Mouse (Mus musculus) small intestine, adult 2 months (tissue): ENCODE measurements at regions not wholly inside any gene's neighbourhood (a gene's known extent, or its start where the extent isn't known, plus 50 kb on each side); places are given as distances from the start of the nearest gene placed in this dataset.

ENCODE experiments used
- H3K27ac ChIP-seq: fragments of 200-500 bp; 2 replicates; pipeline ENCODE4 v1.5.1; 2012; ENCODE audit warnings: low read depth, low read length, control low read depth, inconsistent platforms; ENCODE audit not compliant: insufficient read depth
- H3K27me3 ChIP-seq: fragments of 200-500 bp; 2 replicates; pipeline ENCODE4 v1.6.1; 2012; ENCODE audit warnings: mild to moderate bottlenecking, moderate library complexity, low read length, inconsistent platforms; ENCODE audit not compliant: control insufficient read depth, insufficient read depth
- H3K36me3 ChIP-seq: fragments of 200-500 bp; 2 replicates; pipeline ENCODE4 v1.6.1; 2012; ENCODE audit warnings: mild to moderate bottlenecking, low read length, control low read depth, inconsistent platforms; ENCODE audit not compliant: control insufficient read depth, insufficient read depth
- H3K4me1 ChIP-seq: fragments of 200-500 bp; 2 replicates; pipeline ENCODE4 v1.6.1; 2012; ENCODE audit warnings: low read length, inconsistent platforms, mixed read lengths; ENCODE audit not compliant: control insufficient read depth, insufficient read depth, insufficient read length
- H3K4me3 ChIP-seq: fragments of 200-500 bp; 2 replicates; pipeline ENCODE4 v1.5.1; 2012; ENCODE audit warnings: low read depth, mild to moderate bottlenecking, control low read depth, inconsistent platforms, low read length, moderate library complexity
- CTCF ChIP-seq: fragments of 200-500 bp; IDR thresholded peaks from 2 replicates; pipeline ENCODE4 v1.5.1; 2012; ENCODE audit warnings: low read depth, mild to moderate bottlenecking, control low read depth, inconsistent platforms, low read length, moderate library complexity, mixed read lengths; ENCODE audit not compliant: insufficient replicate concordance, insufficient read length; ENCODE audit errors: extremely low read depth
- POLR2A ChIP-seq: fragments of 200-500 bp; IDR thresholded peaks from 2 replicates; pipeline ENCODE4 v1.6.1; 2012; ENCODE audit warnings: low read depth, mild to moderate bottlenecking, control low read depth, inconsistent platforms, low read length, moderate library complexity
- WGBS: fragments of 180-500 bp; shearing (Covaris S2); methylation state at CpG from one replicate; pipeline ENCODE4 v1.1.7; 2018; 5-methylcytosine and 5-hydroxymethylcytosine counted together

- Histone ChIP-seq H3K27me3 (no peaks in the 10 kb centered on the region), H3K36me3 (no peaks in the 10 kb centered on the region), H3K4me3 (no peak overlapping the region), H3K4me1 (no peaks in the 10 kb centered on the region), H3K27ac (no peak overlapping the region)
- TF ChIP-seq CTCF: no peak
- TF ChIP-seq POLR2A: no peak
- 64% methylated on average over 2 of the region's 2 CpGs for WGBS
Measured at GRCm38 (mm10) chr9:117967080-117967479, 73.2 kb upstream of the Azi2 start.

GRCm38 (mm10) chr9:117966326-117966989, 73.8 kb upstream of the Azi2 start:
- Histone ChIP-seq H3K36me3 (no peaks in the 10 kb centered on the region), H3K27ac (no peak overlapping the region), H3K4me3 (no peak overlapping the region), H3K4me1 (no peaks in the 10 kb centered on the region), H3K27me3 (no peaks in the 10 kb centered on the region)
- TF ChIP-seq CTCF: peak; percentile 8; the same call in 1 of the 2 replicates
- TF ChIP-seq POLR2A: no peak
- WGBS: 50% methylated on average over 10 of the region's 10 CpGs

GRCm38 (mm10) chr9:117962088-117963030, 77.9 kb upstream of the Azi2 start:
- Histone ChIP-seq H3K4me3 (no peak overlapping the region), H3K27ac (peak overlapping the region; percentile 9; the same call in 1 of the 2 replicates), H3K4me1 (no peaks in the 10 kb centered on the region), H3K36me3 (no peaks in the 10 kb centered on the region), H3K27me3 (no peaks in the 10 kb centered on the region)
- WGBS: 44% methylated on average over 9 of the region's 9 CpGs
- TF ChIP-seq POLR2A (no peak), CTCF (no peak)

GRCm38 (mm10) chr9:117959845-117960244, 80.5 kb upstream of the Azi2 start:
- Histone ChIP-seq H3K4me3 (no peak overlapping the region), H3K27ac (no peak overlapping the region), H3K36me3 (no peaks in the 10 kb centered on the region), H3K4me1 (no peaks in the 10 kb centered on the region), H3K27me3 (no peaks in the 10 kb centered on the region)
- no peak for TF ChIP-seq CTCF
- TF ChIP-seq POLR2A: no peak
- 91% methylated on average over 2 of the region's 2 CpGs for WGBS

DNA sequence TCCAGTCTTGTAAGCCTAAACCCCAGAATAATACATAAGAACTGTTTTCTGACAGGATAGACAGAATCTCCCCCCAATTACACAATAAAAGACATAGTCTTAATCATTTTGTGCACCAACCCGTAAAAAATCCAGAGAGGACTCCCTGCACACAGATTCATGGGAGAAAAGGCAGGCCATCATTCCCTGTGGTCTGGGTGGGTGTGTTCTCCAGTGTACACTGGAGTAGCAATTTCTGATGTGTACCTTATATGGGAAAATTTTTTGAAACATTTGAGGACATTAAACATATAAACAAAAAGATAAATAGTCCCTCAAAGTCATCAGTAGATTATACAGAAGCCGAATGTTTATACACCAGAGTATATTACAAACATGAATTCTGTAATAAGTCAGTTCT, 83.1 kb upstream of the Azi2 start:
- Histone ChIP-seq H3K27me3 (no peaks in the 10 kb centered on the region), H3K4me1 (no peaks in the 10 kb centered on the region), H3K27ac (no peak overlapping the region), H3K4me3 (no peak overlapping the region), H3K36me3 (no peaks in the 10 kb centered on the region)
- WGBS: 68% methylated on average over 2 of the region's 2 CpGs
- TF ChIP-seq POLR2A (no peak), CTCF (no peak)

DNA sequence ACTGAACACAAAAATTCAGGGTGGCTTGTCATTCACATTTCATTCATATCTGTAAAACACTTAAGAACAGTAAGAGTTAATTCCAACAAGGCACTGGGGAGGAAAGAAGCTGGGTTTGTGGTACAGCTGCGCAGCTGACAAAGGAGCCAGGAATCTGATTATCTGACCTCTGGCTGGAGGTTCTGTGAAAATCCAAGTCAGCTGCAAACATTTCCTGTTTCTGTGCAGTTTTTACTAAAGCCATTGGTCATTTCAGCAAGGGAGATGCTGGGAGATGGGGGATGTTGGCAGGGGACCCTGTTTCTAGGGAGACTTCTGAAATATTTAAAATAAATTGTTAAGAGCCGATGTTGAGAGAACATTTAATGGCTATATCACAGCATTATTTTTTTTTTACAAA, 83.6 kb upstream of the Azi2 start:
- Histone ChIP-seq H3K4me1 (no peaks in the 10 kb centered on the region), H3K4me3 (no peak overlapping the region), H3K27me3 (no peaks in the 10 kb centered on the region), H3K27ac (no peak overlapping the region), H3K36me3 (no peaks in the 10 kb centered on the region)
- TF ChIP-seq POLR2A (no peak), CTCF (no peak)
- whole genome bisulfite sequencing: 63% methylated on average over 2 of the region's 2 CpGs

DNA sequence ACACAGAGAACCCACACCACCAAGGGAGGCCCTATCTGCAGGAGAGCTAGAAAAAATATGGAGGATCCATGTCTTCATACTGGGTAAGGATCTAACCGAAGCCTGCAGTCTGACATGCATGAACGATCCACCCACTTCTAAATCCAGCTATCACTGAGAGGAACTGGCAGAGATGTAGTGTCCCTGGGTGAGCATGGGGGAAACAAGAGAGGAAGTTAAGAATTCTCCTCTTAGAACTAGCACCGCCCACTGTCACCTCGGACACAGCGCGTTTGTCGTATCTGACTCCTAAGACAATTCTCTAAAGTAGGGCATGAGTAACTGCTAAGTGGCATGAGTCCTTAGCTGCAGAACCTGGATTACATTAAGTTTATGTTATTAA, 112.8 kb upstream of the Azi2 start:
- no peak overlapping the region for H3K4me3 ChIP-seq
- WGBS: 75% methylated on average over 7 of the region's 7 CpGs
- H3K36me3 ChIP-seq: no peaks in the 10 kb centered on the region
- H3K27ac ChIP-seq: no peak overlapping the region
- H3K27me3 ChIP-seq: no peaks in the 10 kb centered on the region
- TF ChIP-seq CTCF (no peak), POLR2A (no peak)
- no peaks in the 10 kb centered on the region for H3K4me1 ChIP-seq
